Mouse (Mus musculus) liver, embryonic 11.5 days (tissue): ENCODE measurements at regions not wholly inside any gene's neighbourhood (a gene's known extent, or its start where the extent isn't known, plus 50 kb on each side); places are given as distances from the start of the nearest gene placed in this dataset.
A peak's percentile ranks its signal among the peaks of the same experiment; 100 is the strongest.

Experiments used
- ATAC-seq: fragments of 200-750 bp; cut with Nextera tagmentation; replicated peaks from 2 replicates; pipeline ENCODE4 v1.8.0; 2017; ENCODE audit warnings: moderate number of reproducible peaks, mild to moderate bottlenecking, moderate TSS enrichment, moderate library complexity; ENCODE audit not compliant: low FRiP score
- DNase-seq: peaks from one replicate; pipeline ENCODE4 v3.0.0-alpha.2; 2017; ENCODE audit warnings: low spot score
- H3K27ac ChIP-seq: fragments of 300-500 bp; sonication (generic); 2 replicates; pipeline ENCODE4 v1.5.1; 2014; ENCODE audit warnings: mild to moderate bottlenecking, low read depth, low read length, control low read depth
- H3K27me3 ChIP-seq: fragments of 300-500 bp; sonication (generic); replicated peaks from 2 replicates; pipeline ENCODE4 v1.6.1; 2014; ENCODE audit warnings: low read length, mixed read lengths; ENCODE audit not compliant: control insufficient read depth, insufficient read depth
- H3K36me3 ChIP-seq: fragments of 300-500 bp; sonication (generic); 2 replicates; pipeline ENCODE4 v1.6.1; 2014; ENCODE audit warnings: mild to moderate bottlenecking, low read length, moderate library complexity, mixed read lengths; ENCODE audit not compliant: control insufficient read depth, insufficient read depth
- H3K4me1 ChIP-seq: fragments of 300-500 bp; sonication (generic); replicated peaks from 2 replicates; pipeline ENCODE4 v1.6.1; 2014; ENCODE audit warnings: low read length, mixed read lengths; ENCODE audit not compliant: control insufficient read depth, insufficient read depth
- H3K4me2 ChIP-seq: fragments of 300-500 bp; sonication (generic); 2 replicates; pipeline ENCODE4 v1.6.1; 2014; ENCODE audit warnings: mild to moderate bottlenecking, control low read depth, moderate library complexity
- H3K4me3 ChIP-seq: fragments of 300-500 bp; sonication (generic); 2 replicates; pipeline ENCODE4 v1.5.1; 2014; ENCODE audit warnings: low read depth, low read length, control low read depth
- H3K9ac ChIP-seq: fragments of 300-500 bp; sonication (generic); 2 replicates; pipeline ENCODE4 v1.6.1; 2014; ENCODE audit warnings: low read depth, low read length, control low read depth
- H3K9me3 ChIP-seq: fragments of 300-500 bp; sonication (generic); 2 replicates; pipeline ENCODE4 v1.6.1; 2016; ENCODE audit warnings: low read length, inconsistent platforms, mixed read lengths; ENCODE audit not compliant: control insufficient read depth
- WGBS: fragments of 180-500 bp; shearing (Covaris S2); extraction: QIAGEN DNeasy Blood & Tissue Kit; methylation state at CpG from one replicate; pipeline ENCODE4 v1.1.7; 2014; 5-methylcytosine and 5-hydroxymethylcytosine counted together

DNA sequence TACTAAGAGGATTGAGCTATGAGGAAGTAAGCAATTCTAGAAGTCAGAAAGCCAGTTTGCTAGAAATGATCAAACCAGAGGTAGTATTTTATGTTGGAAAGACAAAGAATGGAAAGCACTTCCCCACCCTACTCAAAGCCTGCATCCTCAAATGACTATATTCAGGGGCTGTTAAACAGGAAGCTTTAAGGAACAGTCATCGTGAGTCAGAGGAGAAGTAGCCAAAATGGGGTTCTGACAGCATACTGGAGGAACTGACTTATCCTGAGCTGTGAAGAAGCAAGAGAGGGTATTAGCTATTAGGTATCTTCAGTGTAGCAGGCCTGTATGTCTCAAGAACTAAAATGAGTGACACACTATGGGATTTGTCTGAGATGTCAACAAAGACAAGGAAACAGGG, 106.3 kb upstream of the Fmo9 start:
- Histone ChIP-seq H3K27me3 (no peaks in the 10 kb centered on the region), H3K4me3 (no peak overlapping the region), H3K36me3 (no peaks in the 10 kb centered on the region), H3K27ac (no peak overlapping the region), H3K9ac (no peak overlapping the region), H3K4me1 (no peaks in the 10 kb centered on the region), H3K4me2 (no peak overlapping the region), H3K9me3 (no peaks in the 10 kb centered on the region)
- DNase-seq: no peak
- 38% methylated on average over 1 of the region's 1 CpGs for WGBS
- no peak for ATAC-seq

DNA sequence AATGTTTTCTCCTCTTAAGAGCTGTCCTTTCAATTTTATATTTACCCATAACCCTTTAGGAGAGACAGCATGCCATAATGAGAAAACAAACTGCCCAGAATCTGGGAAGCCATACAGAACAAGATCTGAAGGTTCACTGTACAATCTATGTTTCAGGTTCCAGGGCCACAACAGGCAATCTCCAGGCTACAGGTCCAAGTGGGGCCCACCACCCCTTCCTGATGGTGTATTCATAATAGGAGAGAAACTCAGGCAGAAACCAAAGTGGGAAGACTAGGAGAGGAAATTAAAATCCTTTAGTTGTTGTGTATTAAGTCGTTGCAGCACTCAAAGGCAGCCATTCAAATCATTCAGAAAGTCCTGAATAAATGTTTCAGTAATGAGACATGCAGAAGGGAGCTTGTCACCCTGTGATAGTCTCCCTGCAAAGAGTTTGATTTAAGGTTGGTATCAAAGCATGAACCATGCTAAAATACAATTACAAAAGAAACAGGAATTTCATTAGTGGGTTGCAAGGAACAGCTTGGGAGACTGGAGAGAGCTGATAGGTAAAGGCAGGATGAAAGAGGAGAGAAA, 107.3 kb upstream of the Fmo9 start:
- no peaks in the 10 kb centered on the region for H3K27me3 ChIP-seq
- no peak overlapping the region for H3K4me3 ChIP-seq
- no peak overlapping the region for H3K9ac ChIP-seq
- H3K4me1 ChIP-seq: no peaks in the 10 kb centered on the region
- no peak overlapping the region for H3K27ac ChIP-seq
- no peaks in the 10 kb centered on the region for H3K36me3 ChIP-seq
- H3K9me3 ChIP-seq: no peaks in the 10 kb centered on the region
- WGBS: 68% methylated on average over 1 of the region's 1 CpGs
- DNase-seq (no peak), ATAC-seq (no peak)
- no peak overlapping the region for H3K4me2 ChIP-seq

DNA sequence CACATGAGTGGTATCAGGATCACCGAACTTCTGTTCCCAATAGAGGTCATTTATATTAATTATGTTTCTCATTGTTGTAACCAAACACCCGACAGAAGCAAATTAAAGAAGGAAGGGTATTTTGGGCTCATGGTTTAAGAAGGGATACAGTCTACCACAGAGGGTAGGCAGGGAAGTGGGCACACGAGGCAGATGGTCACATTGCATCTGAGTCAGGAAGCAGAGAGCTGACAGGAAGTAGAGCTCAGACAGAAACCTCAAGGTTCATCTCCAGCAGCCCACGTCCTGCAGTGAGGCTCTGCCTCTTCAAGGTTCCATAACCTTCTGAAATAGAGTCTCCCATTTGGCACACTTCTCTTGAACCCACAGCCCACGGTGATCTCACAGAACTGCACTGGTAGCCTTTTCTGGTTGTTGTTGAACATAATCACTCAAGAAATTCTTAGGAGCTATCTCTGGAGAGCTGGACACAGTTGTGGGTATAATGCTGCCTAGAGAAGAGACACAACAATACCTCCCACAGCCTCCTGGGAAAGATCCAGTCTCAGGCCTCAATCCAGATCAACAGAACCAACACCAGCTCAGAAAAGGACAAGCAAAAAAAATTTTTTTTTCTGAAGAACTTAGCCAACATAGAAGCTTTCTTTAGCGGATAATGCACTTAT, 111.5 kb upstream of the Fmo9 start:
- no peak overlapping the region for H3K4me3 ChIP-seq
- no peak overlapping the region for H3K9ac ChIP-seq
- no peak overlapping the region for H3K4me2 ChIP-seq
- 54% methylated on average over 6 of the region's 6 CpGs for WGBS
- no peaks in the 10 kb centered on the region for H3K27me3 ChIP-seq
- no peaks in the 10 kb centered on the region for H3K36me3 ChIP-seq
- no peaks in the 10 kb centered on the region for H3K9me3 ChIP-seq
- ATAC-seq: 0 out of 2 replicates have a peak, but pooled peaks have one; percentile 51
- H3K27ac ChIP-seq: no peak overlapping the region
- no peak for DNase-seq
- H3K4me1 ChIP-seq: no peaks in the 10 kb centered on the region

DNA sequence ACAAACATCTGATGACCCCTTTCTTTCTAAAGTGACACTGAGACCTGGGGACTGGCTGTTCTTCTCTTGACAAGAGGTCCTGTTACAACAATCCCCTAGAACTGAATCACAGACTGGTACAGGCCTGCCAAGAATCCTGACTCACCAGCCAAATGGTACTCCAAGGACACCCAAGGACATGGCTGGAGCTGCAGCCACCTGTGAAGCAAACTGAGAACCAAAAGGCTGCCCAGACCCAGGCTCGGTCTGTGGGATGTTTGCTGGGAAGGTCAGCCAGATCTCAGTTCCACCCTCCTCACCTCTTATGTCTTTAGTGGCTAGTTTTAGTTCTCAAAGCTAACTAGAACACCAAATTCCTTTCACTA, 112.1 kb upstream of the Fmo9 start:
- Histone ChIP-seq H3K4me2 (no peak overlapping the region), H3K36me3 (no peaks in the 10 kb centered on the region), H3K9me3 (no peaks in the 10 kb centered on the region), H3K27ac (no peak overlapping the region), H3K4me1 (no peaks in the 10 kb centered on the region), H3K4me3 (no peak overlapping the region), H3K9ac (no peak overlapping the region), H3K27me3 (no peaks in the 10 kb centered on the region)
- 83% methylated on average over 1 of the region's 1 CpGs for WGBS
- no peak for DNase-seq
- no peak for ATAC-seq

DNA sequence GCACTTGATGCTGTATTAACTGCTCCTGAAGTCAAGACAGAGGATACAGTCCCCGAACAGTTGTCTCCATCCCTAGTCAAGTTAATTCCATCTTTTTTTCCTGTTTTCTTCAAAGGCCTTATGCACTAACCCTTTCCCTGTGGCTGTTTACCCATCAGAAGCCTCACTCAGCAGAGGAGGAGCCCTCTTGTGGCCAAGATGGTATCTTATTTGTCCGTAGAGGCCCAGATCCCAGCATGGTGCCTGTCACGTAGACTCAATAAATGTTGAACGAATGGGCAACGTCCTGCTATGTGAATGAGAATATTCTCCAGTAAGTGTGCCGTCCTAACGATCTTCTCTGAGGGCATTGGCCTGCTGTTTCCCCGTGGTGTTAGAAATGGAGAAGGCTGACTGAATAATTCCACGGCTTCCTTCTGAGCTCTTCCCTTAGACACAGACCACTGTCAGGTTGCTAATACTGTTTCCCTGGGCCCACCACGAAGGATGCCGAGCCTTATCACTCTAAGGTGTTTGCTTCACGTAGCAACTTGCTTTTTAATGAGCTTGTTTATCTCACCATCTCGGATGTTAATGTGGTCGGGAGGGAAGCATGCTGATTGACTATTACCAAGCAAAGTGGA, 113.1 kb upstream of the Fmo9 start:
- DNase-seq: no peak
- no peak overlapping the region for H3K27ac ChIP-seq
- no peaks in the 10 kb centered on the region for H3K4me1 ChIP-seq
- no peaks in the 10 kb centered on the region for H3K36me3 ChIP-seq
- H3K9ac ChIP-seq: no peak overlapping the region
- no peak overlapping the region for H3K4me3 ChIP-seq
- 58% methylated on average over 14 of the region's 14 CpGs for WGBS
- no peaks in the 10 kb centered on the region for H3K27me3 ChIP-seq
- no peak for ATAC-seq
- H3K9me3 ChIP-seq: no peaks in the 10 kb centered on the region
- H3K4me2 ChIP-seq: no peak overlapping the region

DNA sequence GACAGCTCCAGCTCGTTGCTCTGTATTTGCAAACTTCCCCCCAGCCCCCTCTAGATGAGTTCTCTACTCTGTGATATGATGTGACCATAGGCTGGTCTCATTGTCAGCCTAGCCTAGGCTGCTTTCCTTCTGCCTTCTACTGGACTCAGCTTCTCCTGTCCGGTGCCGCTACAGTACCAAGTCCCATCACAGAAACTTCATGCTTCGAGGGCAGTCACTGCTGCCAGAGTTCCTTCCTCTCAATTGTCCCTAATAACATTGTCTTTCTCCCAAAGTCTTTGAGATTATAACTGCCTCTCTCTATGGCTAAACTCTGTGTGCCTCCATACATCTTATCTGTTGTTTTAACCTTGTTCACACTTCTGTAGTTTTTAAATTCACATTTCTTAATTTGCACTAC, 114.0 kb upstream of the Fmo9 start:
- no peak for DNase-seq
- no peaks in the 10 kb centered on the region for H3K4me1 ChIP-seq
- 78% methylated on average over 4 of the region's 4 CpGs for WGBS
- no peaks in the 10 kb centered on the region for H3K9me3 ChIP-seq
- H3K9ac ChIP-seq: no peak overlapping the region
- no peak for ATAC-seq
- no peak overlapping the region for H3K27ac ChIP-seq
- no peak overlapping the region for H3K4me3 ChIP-seq
- no peaks in the 10 kb centered on the region for H3K36me3 ChIP-seq
- H3K4me2 ChIP-seq: no peak overlapping the region
- no peaks in the 10 kb centered on the region for H3K27me3 ChIP-seq

DNA sequence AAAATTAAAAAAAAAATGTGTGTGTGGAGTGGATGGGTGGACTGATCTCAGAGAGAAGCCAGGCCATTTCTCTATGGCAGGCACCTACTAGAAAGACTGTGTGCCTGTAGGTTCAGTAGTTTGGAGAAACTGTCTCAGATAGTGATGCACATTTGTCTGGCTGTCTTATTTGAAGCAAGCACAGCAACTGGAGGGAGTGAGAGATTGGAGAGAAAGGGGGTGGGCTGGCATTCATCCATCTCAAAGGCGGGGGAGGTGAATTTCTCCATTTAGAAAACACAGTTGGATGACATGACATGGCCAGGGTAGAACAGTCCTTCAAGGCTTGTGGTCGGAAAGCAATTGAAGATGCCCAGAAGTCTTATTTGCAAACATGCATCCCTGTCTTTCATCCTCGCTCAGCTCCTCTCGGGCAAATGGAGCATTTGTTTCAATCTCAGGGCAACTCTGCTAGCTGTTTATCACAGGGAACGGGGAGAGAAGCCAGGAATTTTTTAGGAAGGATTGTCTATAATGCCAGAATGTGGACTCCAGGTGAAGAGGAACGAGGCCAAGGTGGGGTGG, 114.8 kb upstream of the Fmo9 start:
- Histone ChIP-seq H3K9me3 (no peaks in the 10 kb centered on the region), H3K36me3 (no peaks in the 10 kb centered on the region), H3K4me3 (no peak overlapping the region), H3K4me2 (no peak overlapping the region), H3K9ac (no peak overlapping the region), H3K4me1 (no peaks in the 10 kb centered on the region), H3K27me3 (no peaks in the 10 kb centered on the region), H3K27ac (no peak overlapping the region)
- DNase-seq: no peak
- ATAC-seq: no peak
- WGBS: 60% methylated on average over 6 of the region's 6 CpGs

DNA sequence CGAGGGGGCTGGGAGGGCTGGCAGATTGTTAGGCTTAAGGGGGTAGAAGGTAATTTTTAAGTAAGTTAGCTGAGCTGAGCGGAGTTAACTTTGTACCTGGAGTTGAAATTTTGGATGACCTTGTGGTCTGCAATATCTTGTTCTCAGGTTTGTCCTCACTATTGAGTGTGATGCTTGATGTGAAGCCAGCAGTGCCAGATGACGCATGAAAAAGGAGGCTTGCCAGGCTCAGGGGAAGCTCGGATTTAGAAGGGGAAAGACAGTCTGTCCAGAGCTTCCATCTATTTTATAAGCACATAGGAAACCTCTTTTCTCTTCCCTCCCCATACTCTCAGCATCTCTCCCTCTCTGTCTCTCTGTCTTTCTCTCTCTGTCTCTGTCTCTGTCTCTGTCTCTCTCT, 115.3 kb upstream of the Fmo9 start:
- no peaks in the 10 kb centered on the region for H3K36me3 ChIP-seq

More for the DNA sequence above, 115.3 kb upstream of the Fmo9 start:
- ATAC-seq (no peak), DNase-seq (no peak)
- WGBS: 74% methylated on average over 4 of the region's 4 CpGs
- Histone ChIP-seq H3K4me3 (no peak overlapping the region), H3K9me3 (no peaks in the 10 kb centered on the region), H3K9ac (no peak overlapping the region), H3K27me3 (no peaks in the 10 kb centered on the region), H3K4me1 (no peaks in the 10 kb centered on the region), H3K4me2 (no peak overlapping the region), H3K27ac (no peak overlapping the region)
